Mouse (Mus musculus) cerebellum, adult 2 months (tissue): ENCODE measurements around the gene Pde4a.

ENCODE experiments used
- CTCF ChIP-seq: fragments of 200-500 bp; IDR thresholded peaks from 2 replicates; pipeline ENCODE4 v1.5.1; 2011; ENCODE audit warnings: low read depth, mild to moderate bottlenecking, control low read depth, low read length, moderate library complexity, borderline replicate concordance; ENCODE audit not compliant: insufficient read depth
- POLR2A ChIP-seq: fragments of 200-500 bp; IDR thresholded peaks from 2 replicates; pipeline ENCODE4 v1.6.1; 2011; ENCODE audit warnings: low read length, control low read depth, borderline replicate concordance; ENCODE audit not compliant: insufficient read depth

DNA sequence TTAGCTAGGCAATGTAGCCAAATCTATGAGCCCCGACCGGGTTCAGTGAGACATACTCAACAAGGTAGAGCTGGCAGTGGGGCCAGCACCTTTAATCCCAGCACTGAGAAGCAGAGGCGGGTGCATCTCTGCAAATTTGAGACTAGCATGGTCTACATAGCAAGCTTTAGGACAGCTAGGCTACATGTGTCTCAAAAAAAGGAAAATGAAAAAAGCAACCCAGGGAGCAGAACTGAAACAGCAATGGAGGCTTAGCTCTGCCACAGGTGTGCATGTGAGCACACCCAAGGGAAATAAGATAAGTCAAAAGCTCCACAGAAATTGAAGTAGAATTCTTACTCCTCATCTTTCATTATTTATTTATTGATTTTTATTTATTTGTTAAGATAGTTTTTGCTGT lies 33.4 kb downstream of the Pde4a start:
- no peak for TF ChIP-seq POLR2A
- no peak for TF ChIP-seq CTCF
